Mouse (Mus musculus) mouse trophoblast stem cell (cell line): ENCODE measurements around the gene Pih1d2.

Source experiments
- in situ Hi-C, 2 experiments: fragments of 300-500 bp; cut with MseI, MboI; formaldehyde crosslinking; loops; 2 replicates in 1 of 2; 3 replicates in 1 of 2; pipeline ENCODE4 v1.15.1; 2025

Pih1d2 gene

DNA sequence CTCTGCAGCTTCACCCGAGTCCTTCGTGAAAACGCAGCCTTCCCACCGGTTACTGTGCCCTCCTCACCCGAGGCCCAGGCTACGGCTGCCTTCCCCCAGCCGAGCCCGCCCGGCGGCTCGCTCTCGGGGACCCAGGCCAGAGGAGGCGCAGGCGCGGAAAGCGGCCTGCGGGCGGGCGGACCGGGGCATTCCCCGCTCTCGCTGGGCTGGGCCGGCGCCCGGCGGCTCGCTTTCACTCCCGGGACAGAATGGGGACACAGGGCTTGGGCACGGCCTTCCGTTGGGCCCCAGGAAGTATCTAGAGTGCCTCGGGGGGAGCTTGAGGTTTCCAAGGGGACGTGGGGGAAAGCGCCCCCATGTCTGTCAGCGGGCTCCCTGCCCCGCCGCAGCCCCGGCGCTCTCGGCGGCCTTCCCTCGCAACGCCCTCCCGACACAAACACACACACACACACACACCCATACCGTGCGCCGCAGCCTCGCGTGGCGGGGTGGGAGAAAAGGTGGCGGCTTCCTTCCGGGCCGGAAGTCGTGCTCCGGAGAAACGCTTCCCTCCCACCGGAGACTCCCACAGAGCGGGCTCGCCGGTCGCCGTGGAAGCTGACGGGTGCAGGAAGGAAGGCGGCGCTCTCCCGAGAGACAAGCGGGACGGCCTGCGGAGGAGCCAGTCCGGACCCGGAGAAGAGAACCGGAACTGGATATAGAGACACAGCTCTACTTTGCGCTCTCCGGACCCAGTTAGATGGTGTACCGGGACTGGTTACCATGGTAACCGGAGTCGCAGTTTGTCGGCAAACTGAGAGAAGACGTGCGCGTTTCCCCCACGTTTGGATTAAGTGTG, at the start of gene Pih1d2, which contains the start of gene Nkapd1:
Gene Pih1d2 (plus strand): TSS at position 556 of the 838 bp plus-strand sequence.
Gene Nkapd1 (minus strand): TSS at position 699 of the 838 bp plus-strand sequence.
- in situ Hi-C loops, result no loop called here

DNA sequence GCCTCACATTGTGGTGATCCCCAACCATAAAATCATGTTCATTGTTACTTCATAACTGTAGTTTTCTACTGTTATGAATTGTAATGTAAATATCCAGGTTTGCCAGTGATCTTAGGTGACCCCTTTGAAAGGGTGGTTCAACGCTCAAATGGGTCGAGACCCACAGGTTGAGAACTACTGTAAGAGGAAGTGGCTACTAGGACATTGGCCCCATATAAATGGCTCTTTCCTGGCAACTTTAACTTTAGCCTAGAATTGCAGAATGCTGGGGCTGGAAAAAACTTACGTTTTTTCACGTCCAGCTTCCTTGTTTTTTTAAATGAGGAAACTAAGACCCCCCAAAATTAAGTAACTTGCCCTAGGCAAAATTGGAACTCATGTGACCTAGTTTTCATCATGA, 49.7 kb upstream of the Pih1d2 start:
- in situ Hi-C loops, result no loop called here

DNA sequence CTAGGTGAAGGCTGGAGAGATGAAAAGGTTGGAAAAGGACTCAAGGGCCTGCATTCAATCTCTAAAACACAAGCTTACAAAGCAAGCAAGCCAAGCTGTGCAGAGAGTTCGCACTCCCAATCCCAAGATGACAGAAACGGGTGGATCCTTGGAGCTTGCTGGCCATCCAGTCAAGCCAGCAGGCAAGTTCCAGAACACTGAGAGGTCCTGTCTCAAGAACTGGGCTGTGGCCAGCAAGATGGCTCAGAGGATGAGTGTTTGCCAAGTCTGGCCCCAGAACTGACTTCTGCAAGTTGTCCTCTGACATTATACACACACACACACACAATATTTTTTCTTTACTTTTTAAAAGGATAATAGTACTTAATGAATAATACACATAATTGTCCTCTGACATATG, 49.2 kb upstream of the Pih1d2 start:
- in situ Hi-C loops, result no loop called here

DNA sequence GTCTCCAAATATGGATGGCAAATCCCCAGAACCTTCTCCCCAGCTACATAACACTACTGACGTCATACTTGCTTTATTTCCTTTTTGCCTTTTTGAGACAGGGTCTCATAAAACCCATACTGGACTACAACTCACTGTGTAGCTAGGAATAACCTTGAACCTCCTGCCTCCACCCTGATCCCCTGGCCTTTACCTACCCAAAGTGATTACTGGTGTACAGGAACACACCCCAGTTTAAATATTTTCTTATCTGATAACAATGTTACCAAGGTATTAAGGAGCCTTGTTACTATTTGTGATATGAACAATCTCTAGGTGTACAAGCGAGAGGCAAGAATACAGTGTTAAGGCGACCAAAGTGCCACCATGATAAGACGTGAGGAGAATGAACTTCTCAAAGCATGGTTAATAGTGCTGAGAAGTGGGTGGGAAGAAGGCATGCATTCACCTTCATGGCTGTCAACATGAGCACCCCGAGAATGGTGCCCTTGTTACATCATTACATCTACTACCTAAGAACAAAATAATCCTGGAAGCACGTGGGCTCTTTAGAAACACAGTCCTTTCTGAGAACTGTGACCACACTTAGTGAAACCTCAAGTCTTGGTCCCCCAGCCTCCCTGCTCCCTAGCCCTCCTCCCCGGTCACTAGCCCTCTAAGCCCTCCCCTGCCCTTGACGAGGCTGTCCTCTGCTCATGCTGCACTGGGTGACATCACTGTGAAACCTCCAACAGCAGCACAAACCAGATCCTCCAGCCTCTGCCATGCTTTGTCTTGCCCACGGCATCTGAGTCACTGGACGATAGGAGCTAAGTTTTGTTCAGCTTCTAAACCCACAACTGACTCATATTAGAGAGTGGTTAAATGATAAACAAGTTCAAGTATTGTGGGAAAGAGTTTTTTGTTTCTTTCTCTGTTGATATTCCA, 47.3 kb upstream of the Pih1d2 start:
- in situ Hi-C loops, result no loop called here

DNA sequence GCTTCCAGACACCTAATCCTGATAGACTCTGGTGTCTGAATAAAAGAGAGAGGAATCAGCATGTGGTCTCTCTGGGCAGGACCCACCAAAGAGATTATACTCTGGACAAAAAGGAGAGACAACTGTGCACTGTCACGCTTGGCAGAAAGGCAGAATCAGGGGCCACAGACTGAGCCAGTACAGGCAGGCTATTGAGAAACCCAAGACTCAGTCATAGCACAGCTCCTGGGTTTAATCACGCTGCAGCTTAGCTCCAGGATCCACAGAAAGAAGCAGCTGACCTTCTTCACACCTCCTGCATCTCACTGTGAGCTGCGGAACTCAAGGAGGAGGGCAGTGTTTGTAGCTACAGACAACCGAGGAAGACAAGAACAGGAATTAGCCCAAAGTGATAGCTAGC, 36.8 kb upstream of the Pih1d2 start:
- in situ Hi-C loops, result no loop called here

DNA sequence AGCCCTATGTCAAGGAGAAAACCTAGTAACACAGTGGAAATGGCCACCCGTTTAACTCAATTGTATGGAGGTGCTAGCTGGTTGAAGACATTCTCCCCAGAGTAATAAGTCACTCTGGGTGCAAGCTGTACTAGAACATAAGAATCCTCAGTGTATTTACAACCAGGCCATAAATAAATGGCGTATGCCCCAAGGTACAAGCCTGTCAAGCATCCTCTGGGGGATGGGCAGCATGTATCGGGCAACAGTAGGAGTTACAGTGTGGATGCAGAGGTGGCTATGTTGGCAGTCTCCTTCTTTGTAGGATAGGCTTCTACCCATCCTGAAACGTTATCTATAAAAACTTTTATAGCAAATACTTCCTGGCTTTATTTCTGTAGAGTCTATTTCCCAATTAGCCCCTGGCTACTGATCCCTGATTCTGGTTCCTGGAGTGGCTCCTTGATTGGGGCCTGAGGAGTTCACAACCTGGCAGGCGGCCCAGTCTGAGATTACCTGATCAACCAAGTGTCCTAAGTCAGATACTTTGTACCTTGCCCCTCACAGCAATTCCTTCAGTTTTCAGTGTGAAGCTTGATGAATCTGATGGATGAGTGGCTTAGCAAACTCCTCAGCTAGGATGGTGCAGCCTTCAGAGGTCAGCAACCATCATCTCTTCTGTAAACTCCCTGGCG, 31.8 kb upstream of the Pih1d2 start:
- in situ Hi-C loops, result no loop called here

DNA sequence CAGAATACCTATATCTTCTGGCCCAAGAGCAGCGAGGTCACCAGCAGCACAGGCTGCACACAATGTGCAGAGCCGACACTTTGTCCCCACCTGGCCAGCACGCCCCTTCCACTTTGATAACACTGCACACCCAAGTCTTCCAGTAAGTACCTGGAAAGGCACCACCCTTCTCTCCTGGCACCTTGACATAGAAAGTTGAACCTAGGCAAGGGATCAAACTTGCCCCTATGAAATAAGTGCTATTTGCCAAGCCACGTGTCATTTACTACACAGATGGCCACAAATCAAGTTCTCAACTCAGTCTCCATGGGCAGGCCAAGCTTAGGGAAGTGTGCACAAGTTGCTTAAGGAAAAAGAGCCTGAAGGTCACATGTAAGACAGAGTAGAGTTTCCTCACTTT, 30.2 kb upstream of the Pih1d2 start:
- in situ Hi-C loops, result no loop called here

DNA sequence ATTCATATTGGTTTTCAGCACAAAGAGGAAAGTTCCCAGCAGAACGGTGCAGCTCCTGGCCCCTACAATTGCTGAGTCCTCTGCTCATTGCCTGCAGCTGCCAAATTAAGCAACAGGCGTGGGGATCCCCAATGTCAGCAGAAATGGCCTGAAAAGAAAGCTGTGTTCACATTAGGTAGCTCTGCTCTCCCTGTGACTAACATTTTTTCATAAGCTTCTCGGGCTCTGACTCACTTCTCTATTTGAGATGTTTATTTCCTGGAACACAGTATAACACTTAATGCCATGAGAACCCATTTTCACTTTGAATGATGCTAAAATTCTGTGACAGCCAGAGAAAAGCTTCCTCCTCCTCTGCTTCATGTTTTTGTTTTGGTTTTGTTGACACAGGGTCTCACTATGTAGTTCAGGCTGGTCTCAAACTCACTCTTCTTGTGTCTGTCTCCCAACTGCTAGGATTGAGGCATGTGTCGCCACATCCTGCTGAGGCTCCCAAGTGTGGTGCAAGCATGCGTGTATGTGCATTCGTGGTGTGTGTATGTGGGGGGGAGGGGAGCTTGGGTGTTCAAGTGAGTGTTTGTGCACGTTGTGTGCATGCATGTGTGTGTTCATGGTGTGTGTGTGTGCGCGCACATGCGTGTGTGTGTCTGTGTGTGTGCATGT, 26.1 kb upstream of the Pih1d2 start:
- in situ Hi-C loops, result no loop called here

DNA sequence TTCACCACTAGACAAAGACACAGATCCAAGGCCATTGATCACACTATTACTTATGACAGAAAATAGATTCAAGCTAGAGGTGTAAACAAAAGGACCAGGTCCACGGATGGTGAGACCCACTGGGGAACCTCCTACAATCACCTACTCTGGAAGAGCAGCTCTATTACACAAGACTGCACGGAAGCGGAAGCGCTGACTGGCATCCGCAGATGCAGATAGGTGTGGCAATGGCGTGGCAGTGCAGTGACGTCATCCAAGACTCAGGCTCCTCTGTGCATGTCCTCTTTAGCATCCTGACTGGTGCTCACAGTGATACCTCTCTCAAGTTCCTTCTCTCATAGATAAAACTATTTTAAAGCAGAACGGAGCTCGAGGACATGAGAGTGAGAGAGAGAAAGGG, 24.2 kb upstream of the Pih1d2 start:
- in situ Hi-C loops, result no loop called here

DNA sequence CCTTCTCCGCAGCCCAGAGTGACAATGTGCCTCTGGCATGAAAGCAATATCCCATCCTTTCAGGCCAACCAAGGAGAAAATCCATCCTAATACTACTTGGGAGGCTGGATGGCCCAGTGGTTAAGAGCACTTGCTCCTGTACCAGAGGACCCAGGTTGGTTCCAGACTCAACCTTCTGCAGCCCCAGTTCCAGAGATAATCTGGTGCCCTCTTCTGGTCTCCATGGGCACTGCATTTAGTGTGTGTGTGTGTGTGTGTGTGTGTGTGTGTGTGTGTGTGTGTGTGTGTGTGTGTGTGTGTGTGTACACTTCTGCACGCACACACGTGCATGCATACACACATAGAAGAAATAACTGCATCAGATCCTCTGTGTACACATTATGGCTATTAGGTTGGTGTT, 23.6 kb upstream of the Pih1d2 start:
- in situ Hi-C loops, result no loop called here

DNA sequence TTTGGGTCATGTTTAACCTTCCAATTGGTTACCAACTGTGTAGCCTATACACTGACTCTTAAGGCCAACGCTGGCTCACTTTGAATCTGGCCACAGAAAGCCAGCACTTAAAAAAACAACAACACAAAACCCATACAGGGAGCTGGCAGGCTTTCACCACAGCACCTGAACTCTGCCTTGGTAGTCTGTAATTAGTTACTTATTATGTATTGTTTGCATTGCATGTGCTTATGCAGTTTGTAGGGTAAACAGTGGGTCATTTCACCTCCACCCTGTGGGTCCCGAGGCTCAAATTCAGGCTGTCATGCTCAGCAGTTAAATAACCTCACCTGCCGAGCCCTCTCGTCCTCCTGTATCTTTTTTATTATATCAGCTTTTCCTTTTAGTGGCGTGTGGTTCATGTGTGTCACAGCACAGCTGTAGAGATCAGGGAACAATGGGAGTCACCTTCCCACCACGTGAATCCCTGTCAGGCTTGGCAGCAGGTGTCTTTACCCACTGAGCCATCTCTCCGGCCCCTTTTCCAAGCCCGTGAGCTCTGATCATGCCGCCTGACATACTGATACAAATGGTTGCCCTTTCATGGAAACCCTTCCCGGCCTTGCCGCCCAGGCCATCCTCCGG, 22.2 kb upstream of the Pih1d2 start:
- in situ Hi-C loops, result no loop called here

DNA sequence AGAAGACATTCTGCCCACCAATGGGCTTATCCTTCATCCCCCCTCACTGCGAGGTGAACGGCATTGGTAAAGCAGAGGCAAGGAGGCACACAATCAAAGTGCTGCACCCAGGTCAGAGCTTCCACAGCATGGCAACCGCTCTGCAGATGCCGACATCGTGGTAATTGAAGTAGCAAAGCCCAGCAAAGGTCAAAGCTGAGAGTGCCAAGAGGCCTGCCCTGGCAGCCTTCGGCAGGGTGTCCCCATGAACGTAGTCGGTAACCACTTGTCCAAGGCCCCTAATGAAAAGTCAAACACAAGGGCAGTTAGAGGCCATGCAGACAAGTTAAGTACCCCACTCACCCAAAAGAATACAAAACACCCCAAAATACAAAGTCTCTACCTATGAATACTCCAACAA, 20.1 kb upstream of the Pih1d2 start:
- in situ Hi-C loops, result no loop called here

DNA sequence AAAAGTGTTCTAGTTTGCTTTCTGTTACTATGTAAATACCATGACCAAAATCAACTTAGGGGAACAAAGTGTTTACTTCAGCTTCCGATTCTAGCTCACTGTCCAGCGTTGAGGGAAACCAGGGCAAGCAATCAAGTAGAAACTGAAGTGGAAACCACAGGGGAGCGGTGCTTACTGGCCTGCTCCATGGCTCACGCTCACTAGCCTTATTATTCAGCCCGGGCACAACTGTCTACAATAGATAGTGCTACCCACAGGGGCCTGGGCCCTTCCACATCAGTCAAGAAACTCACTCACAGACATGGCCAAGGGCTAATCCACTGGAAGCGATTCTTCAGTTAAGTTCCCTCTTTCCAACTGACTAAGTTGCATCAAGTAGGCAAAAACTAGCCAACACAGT, 15.6 kb upstream of the Pih1d2 start:
- in situ Hi-C loops, result no loop called here

DNA sequence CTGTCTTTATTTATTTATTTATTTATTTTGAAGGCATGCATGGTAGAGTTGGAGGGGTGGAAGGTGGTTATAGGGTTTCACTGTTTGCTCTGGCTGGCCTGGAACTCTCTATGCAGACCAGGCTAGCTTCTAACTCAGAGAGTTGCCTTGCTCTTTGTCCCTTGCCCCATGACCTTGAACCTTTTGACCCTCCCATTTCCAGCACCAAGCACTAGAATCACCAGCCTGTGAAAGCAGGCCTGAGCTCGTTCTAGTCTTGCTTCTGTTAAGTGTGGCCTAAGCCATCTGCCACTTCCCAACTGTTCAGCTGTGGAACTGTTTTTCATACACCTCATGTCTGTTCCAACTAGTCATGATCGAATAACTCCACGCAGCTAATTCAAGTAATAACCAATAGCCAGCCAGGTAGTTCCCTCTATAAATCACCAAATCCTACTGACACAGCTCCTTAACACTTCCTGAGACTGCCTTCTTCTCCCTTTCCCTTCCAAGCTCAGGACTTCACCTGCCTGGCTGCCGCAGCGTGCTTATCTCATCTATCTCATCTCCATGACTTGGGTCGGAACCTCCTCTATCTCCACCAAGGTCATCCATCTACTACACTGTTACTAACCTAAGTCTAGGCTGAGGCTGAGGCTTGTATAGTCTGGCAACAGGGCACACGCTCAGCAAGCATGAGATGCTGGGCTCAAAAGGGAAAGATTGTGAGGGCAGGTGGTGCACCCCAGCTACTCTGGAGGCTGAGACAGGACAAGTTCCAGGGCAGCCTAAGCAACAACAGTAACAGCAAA, 14.9 kb upstream of the Pih1d2 start:
- in situ Hi-C loops, result no loop called here

DNA sequence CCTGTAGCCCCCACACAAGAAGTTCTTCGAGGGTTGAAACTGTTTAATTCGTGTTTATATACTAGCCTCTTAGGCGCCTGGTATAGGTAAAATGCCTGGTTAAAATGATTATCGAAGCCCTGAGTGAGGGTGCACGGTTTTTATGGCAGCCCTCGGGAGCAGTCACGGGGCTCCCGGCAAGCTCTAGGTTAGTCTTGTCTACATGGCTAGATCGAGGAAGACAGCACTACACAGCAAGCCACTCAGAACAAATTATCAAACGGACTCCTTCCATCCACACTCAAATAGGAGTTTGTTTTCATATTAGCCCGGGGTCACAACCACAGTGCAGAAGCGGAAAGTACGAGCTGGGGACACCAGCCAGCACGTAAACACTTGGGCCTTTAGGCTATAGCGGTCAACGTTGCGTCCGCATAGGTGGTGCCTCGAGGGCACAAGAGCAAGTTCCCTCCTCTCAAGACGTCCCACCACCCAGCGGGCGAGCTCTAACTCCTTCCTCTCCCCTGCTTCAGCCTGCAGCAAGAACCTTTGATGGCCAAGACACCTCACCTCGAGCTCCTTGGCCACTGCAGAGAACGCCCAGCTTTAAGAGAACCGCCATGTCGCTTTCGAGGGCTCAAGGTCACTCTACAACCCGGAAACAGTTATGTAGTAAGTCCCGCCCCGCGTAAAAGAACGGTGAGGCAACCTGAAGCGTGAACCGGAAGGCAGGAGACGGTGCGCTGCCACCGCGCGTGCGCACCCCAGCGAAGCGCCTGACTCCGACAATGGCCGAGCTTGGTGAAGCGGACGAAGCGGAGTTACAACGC, 13.7 kb upstream of the Pih1d2 start, which contains the start of the genes Sdhd and Timm8b:
Gene Sdhd (minus strand): TSS at position 624 of the 809 bp plus-strand sequence.
Gene Timm8b (plus strand): TSS at position 722 of the 809 bp plus-strand sequence.
- in situ Hi-C loops, result no loop called here

DNA sequence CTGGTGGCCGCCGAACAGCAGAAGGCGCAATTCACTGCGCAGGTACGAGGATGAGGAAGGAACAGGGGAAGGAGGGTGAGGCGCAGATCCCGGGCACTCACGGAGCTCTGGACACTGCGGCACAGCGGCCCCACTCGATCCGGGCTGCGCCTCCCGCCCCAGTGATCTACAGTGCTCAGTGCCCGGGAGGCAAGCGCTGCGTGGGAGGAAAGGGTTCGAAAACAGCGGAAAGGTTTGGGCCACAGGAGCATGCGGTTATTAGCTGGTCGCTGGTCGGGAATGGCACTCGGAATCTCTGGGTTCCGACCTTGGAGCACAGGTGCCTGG, 13.2 kb upstream of the Pih1d2 start:
- in situ Hi-C loops, result no loop called here

DNA sequence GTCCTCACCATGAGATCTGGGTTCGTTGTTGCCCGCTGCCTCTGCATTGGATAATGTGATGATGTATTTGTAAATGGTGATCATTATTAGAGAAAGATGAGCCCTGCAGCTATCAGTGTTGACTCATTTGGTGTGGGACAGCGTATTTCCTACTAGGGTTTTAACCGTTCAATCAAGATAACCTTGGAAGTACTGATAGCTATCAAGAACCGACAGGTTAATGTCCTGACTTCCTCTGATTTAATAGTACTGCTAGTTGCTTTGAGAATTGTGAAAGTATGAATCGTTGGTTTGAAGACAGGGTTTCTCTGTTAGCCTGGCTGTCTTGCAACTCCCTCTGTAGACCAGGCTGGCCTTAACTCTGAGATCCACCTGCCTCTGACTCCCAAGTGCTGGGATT, 12.8 kb upstream of the Pih1d2 start:
- in situ Hi-C loops, result no loop called here

DNA sequence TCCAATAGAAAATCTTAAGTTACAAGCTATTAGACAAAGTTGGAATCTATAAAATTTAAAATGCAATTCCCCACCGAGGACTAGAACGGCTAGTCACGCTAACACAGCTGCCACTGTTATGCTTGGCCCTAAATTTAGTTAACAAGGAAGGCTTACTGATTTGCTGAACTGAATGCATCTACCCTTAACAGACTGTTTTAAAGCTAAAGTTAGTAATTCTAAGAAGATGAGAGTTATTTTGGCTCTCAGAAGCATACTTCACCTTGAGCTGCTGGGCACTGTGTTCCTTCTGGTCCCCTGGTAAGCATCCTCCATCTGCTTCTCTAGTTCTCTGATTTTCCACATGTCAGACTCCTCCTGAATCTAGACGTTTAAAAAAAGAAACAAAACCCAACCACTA, 5.0 kb upstream of the Pih1d2 start:
- in situ Hi-C loops, result no loop called here

DNA sequence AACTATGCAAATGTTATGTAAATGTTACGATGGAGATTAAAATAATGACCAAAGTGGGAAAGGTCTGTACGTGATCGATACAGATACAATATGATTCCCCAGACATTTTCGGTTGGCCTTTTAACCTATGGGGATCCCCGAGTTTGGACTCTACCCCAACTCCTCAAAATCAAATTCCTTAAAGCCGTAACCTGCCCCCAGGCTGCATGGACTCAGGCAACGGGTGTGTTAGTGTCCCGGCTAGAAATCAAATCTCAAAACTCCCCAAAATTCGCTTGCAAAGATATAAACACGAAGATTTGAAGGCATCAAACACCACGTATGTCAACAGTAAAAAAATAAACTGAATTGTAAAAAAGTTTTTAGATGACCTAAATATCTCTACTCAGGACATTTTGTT, 960 bp upstream of the Pih1d2 start:
- in situ Hi-C loops, result no loop called here
